Mouse (Mus musculus) intestine, embryonic 15.5 days (tissue): Measurements from ENCODE around the gene Arl16. TPM values are rescaled to one million over a fixed set of nuclear protein-coding genes. Genes with fewer than 3 reads are reported as not detected.

Experiments used
- ATAC-seq: fragments of 200-750 bp; cut with Nextera tagmentation; 2 replicates; pipeline ENCODE4 v1.8.0; 2017; ENCODE audit warnings: moderate TSS enrichment, moderate library complexity
- H3K27ac ChIP-seq: fragments of 300-500 bp; sonication (generic); 2 replicates; pipeline ENCODE4 v1.5.1; 2015; ENCODE audit warnings: mild to moderate bottlenecking, inconsistent platforms
- H3K27me3 ChIP-seq: fragments of 300-500 bp; sonication (generic); replicated peaks from 2 replicates; pipeline ENCODE4 v1.6.1; 2015; ENCODE audit warnings: inconsistent platforms
- H3K36me3 ChIP-seq: fragments of 300-500 bp; sonication (generic); 2 replicates; pipeline ENCODE4 v1.6.1; 2015; ENCODE audit warnings: inconsistent platforms
- H3K4me1 ChIP-seq: fragments of 300-500 bp; sonication (generic); replicated peaks from 2 replicates; pipeline ENCODE4 v1.6.1; 2015; ENCODE audit warnings: inconsistent platforms
- H3K4me2 ChIP-seq: fragments of 300-500 bp; sonication (generic); replicated peaks from 2 replicates; pipeline ENCODE4 v1.6.1; 2015; ENCODE audit warnings: mild to moderate bottlenecking, inconsistent platforms
- H3K4me3 ChIP-seq: fragments of 300-500 bp; sonication (generic); replicated peaks from 2 replicates; pipeline ENCODE4 v1.5.1; 2015; ENCODE audit warnings: inconsistent platforms
- H3K9ac ChIP-seq: fragments of 300-500 bp; sonication (generic); 2 replicates; pipeline ENCODE4 v1.6.1; 2015; ENCODE audit warnings: inconsistent platforms
- H3K9me3 ChIP-seq: fragments of 300-500 bp; sonication (generic); 2 replicates; pipeline ENCODE4 v1.6.1; 2016; ENCODE audit warnings: inconsistent platforms
- WGBS: fragments of 180-500 bp; shearing (Covaris S2); methylation state at CpG from one replicate; pipeline ENCODE4 v1.1.7; 2015; 5-methylcytosine and 5-hydroxymethylcytosine counted together
- polyA plus RNA-seq: library from polyadenylated mRNA; unstranded; fragments of >200 nt; fragmentation: Nextera tagmentation; extraction: Ambion mirVana; gene quantifications from 2 replicates; pipeline ENCODE4 v1.2.1, GENCODE M21; 2015

The Arl16 gene
- polyA plus RNA-seq, 1 experiment from 2014 or later = 34.7 TPM

- ATAC-seq = no peak
- Histone ChIP-seq H3K36me3 (peaks cover 29% of the 10 kb centered on the region; the same call in 1 of the 2 replicates), H3K27me3 (no peaks in the 10 kb centered on the region), H3K9ac (peak overlapping the region; percentile 98), H3K27ac (no peak overlapping the region), H3K4me3 (peak overlapping the region; percentile 93), H3K9me3 (no peaks in the 10 kb centered on the region), H3K4me2 (peak overlapping the region; percentile 82), H3K4me1 (peaks cover 12% of the 10 kb centered on the region; the same call in 1 of the 2 replicates)
- 63% methylated on average over 6 of the region's 6 CpGs for WGBS
Observed at GRCm38 (mm10) chr11:120458847-120459597, 8.4 kb downstream of the Arl16 start.

- no peaks in the 10 kb centered on the region for H3K27me3 ChIP-seq
- ATAC-seq = peak; percentile 95
- H3K9ac ChIP-seq = peak within 1 kb of the TSS; percentile 98
- peak within 1 kb of the TSS; percentile 93 for H3K4me3 ChIP-seq
- H3K9me3 ChIP-seq = no peaks in the 10 kb centered on the region
- WGBS = 3% methylated on average over 62 of the region's 62 CpGs
- peaks cover 23% of the 10 kb centered on the region; the same call in 1 of the 2 replicates for H3K36me3 ChIP-seq
- H3K4me1 ChIP-seq = peaks cover 12% of the 10 kb centered on the region; the same call in 1 of the 2 replicates
- H3K27ac ChIP-seq = peak within 1 kb of the TSS; percentile 84
- peak within 1 kb of the TSS; percentile 82 for H3K4me2 ChIP-seq
Observed at GRCm38 (mm10) chr11:120457772-120458751, 9.3 kb downstream of the Arl16 start, which contains the start of the genes Oxld1 and Ccdc137. Gene Oxld1 (minus strand): TSS chr11:120458068. Gene Ccdc137 (plus strand): TSS chr11:120458115.

- H3K4me1 ChIP-seq = peaks cover 12% of the 10 kb centered on the region; the same call in 1 of the 2 replicates
- 22% methylated on average over 14 of the region's 14 CpGs for WGBS
- H3K27me3 ChIP-seq = no peaks in the 10 kb centered on the region
- H3K36me3 ChIP-seq = peaks cover 21% of the 10 kb centered on the region; the same call in 1 of the 2 replicates
- peak overlapping the region; percentile 82 for H3K4me2 ChIP-seq
- no peaks in the 10 kb centered on the region for H3K9me3 ChIP-seq
- peak; percentile 36; the same call in 1 of the 2 replicates for ATAC-seq
- H3K9ac ChIP-seq = peak overlapping the region; percentile 98
- peak overlapping the region; percentile 93 for H3K4me3 ChIP-seq
- H3K27ac ChIP-seq = peak overlapping the region; percentile 84
Observed at GRCm38 (mm10) chr11:120457370-120457769, 10.0 kb downstream of the Arl16 start.

GRCm38 (mm10) chr11:120455413-120455812, 12.0 kb downstream of the Arl16 start:
- Histone ChIP-seq H3K9me3 (no peaks in the 10 kb centered on the region), H3K9ac (no peak overlapping the region), H3K27me3 (no peaks in the 10 kb centered on the region), H3K4me2 (no peak overlapping the region), H3K4me3 (no peak overlapping the region), H3K4me1 (peaks cover 12% of the 10 kb centered on the region; the same call in 1 of the 2 replicates), H3K27ac (no peak overlapping the region), H3K36me3 (peaks cover 8% of the 10 kb centered on the region; the same call in 1 of the 2 replicates)
- no peak for ATAC-seq
- 93% methylated on average over 7 of the region's 7 CpGs for WGBS

- Histone ChIP-seq H3K4me2 (no peak overlapping the region), H3K9ac (no peak overlapping the region), H3K27ac (no peak overlapping the region), H3K4me1 (peaks cover 12% of the 10 kb centered on the region; the same call in 1 of the 2 replicates), H3K9me3 (no peaks in the 10 kb centered on the region), H3K36me3 (peaks cover 5% of the 10 kb centered on the region; the same call in 1 of the 2 replicates), H3K4me3 (no peak overlapping the region), H3K27me3 (no peaks in the 10 kb centered on the region)
- ATAC-seq = no peak
- WGBS = 92% methylated on average over 4 of the region's 4 CpGs
Observed at GRCm38 (mm10) chr11:120454965-120455364, 12.4 kb downstream of the Arl16 start.

GRCm38 (mm10) chr11:120453306-120453705, 14.1 kb downstream of the Arl16 start, which contains the start of gene Pde6g:
Gene Pde6g (minus strand): TSS chr11:120453500.
- Histone ChIP-seq H3K4me2 (no peak within 1 kb of the TSS), H3K27me3 (no peaks in the 10 kb centered on the region), H3K4me3 (no peak within 1 kb of the TSS), H3K27ac (no peak within 1 kb of the TSS), H3K4me1 (0 out of 2 replicates have a peak, but pooled peaks cover 7% of the 10 kb centered on the region), H3K9ac (no peak within 1 kb of the TSS), H3K36me3 (no peaks in the 10 kb centered on the region; the same call in 1 of the 2 replicates), H3K9me3 (no peaks in the 10 kb centered on the region)
- 88% methylated on average over 4 of the region's 4 CpGs for WGBS
- no peak for ATAC-seq

- ATAC-seq = no peak
- H3K36me3 ChIP-seq = no peaks in the 10 kb centered on the region; the same call in 1 of the 2 replicates
- WGBS = 65% methylated on average over 3 of the region's 3 CpGs
- no peaks in the 10 kb centered on the region for H3K27me3 ChIP-seq
- no peak overlapping the region for H3K9ac ChIP-seq
- H3K4me3 ChIP-seq = no peak overlapping the region
- H3K27ac ChIP-seq = no peak overlapping the region
- no peaks in the 10 kb centered on the region for H3K9me3 ChIP-seq
- H3K4me1 ChIP-seq = 0 out of 2 replicates have a peak, but pooled peaks cover 5% of the 10 kb centered on the region
- H3K4me2 ChIP-seq = no peak overlapping the region
Observed at GRCm38 (mm10) chr11:120452246-120452645, 15.2 kb downstream of the Arl16 start.

- Histone ChIP-seq H3K9me3 (no peaks in the 10 kb centered on the region), H3K36me3 (no peaks in the 10 kb centered on the region), H3K27me3 (no peaks in the 10 kb centered on the region), H3K4me2 (no peak overlapping the region), H3K27ac (no peak overlapping the region), H3K9ac (no peak overlapping the region), H3K4me3 (no peak overlapping the region), H3K4me1 (no peaks in the 10 kb centered on the region)
- ATAC-seq = no peak
- 76% methylated on average over 7 of the region's 7 CpGs for WGBS
Observed at GRCm38 (mm10) chr11:120447179-120447578, 20.2 kb downstream of the Arl16 start.

GRCm38 (mm10) chr11:120445475-120445874, 21.9 kb downstream of the Arl16 start:
- Histone ChIP-seq H3K9me3 (no peaks in the 10 kb centered on the region), H3K27ac (no peak overlapping the region), H3K9ac (no peak overlapping the region), H3K36me3 (no peaks in the 10 kb centered on the region), H3K4me2 (no peak overlapping the region), H3K4me1 (no peaks in the 10 kb centered on the region), H3K27me3 (no peaks in the 10 kb centered on the region), H3K4me3 (no peak overlapping the region)
- 54% methylated on average over 3 of the region's 3 CpGs for WGBS
- ATAC-seq = no peak

- Histone ChIP-seq H3K9me3 (no peaks in the 10 kb centered on the region), H3K4me1 (no peaks in the 10 kb centered on the region), H3K9ac (no peak overlapping the region), H3K27me3 (no peaks in the 10 kb centered on the region), H3K4me2 (no peak overlapping the region), H3K4me3 (no peak overlapping the region), H3K36me3 (no peaks in the 10 kb centered on the region), H3K27ac (no peak overlapping the region)
- ATAC-seq = no peak
- WGBS = 69% methylated on average over 6 of the region's 6 CpGs
Observed at GRCm38 (mm10) chr11:120444106-120444505, 23.3 kb downstream of the Arl16 start.

GRCm38 (mm10) chr11:120442765-120443280, 24.6 kb downstream of the Arl16 start:
- Histone ChIP-seq H3K4me2 (no peak overlapping the region), H3K9ac (no peak overlapping the region), H3K27ac (no peak overlapping the region), H3K36me3 (no peaks in the 10 kb centered on the region), H3K4me1 (no peaks in the 10 kb centered on the region), H3K4me3 (no peak overlapping the region), H3K27me3 (no peaks in the 10 kb centered on the region), H3K9me3 (no peaks in the 10 kb centered on the region)
- 91% methylated on average over 3 of the region's 3 CpGs for WGBS
- no peak for ATAC-seq
